In genomic region chr4:153484392-153484791, GRCm38 (mm10) we compare ENCODE assay signal across 8 mouse cellular contexts. TPM values are rescaled to one million over a fixed set of nuclear protein-coding genes. Genes with fewer than 3 reads are reported as not detected.
A peak's percentile ranks its signal among the peaks of the same experiment; 100 is the strongest.
DNase-seq lines count a peak whose midpoint lies in the region; ATAC-seq and TF ChIP-seq lines count a peak whose summit lies in the region.

No protein-coding gene starts in this region.

- TF ChIP-seq POLR2A in liver, adult 2 months (IDR thresholded peaks at IDR 0.05; ENCODE audit: extremely low read depth, insufficient read depth, low read length): no peak

- no peaks in the 10 kb centered on the region for H3K9me3 ChIP-seq in embryonic facial prominence, embryonic 10.5 days
- no peaks in the 10 kb centered on the region for H3K9me3 ChIP-seq in heart, embryonic 10.5 days
- H3K9me3 ChIP-seq in neural tube, embryonic 11.5 days (ENCODE audit: control insufficient read depth, low read length): no peaks in the 10 kb centered on the region

- H3K36me3 ChIP-seq in embryonic facial prominence, embryonic 10.5 days (replicated peaks): no peaks in the 10 kb centered on the region
- H3K36me3 ChIP-seq in heart, embryonic 10.5 days: no peaks in the 10 kb centered on the region
- no peaks in the 10 kb centered on the region for H3K36me3 ChIP-seq in liver, adult 2 months (ENCODE audit: control insufficient read depth, insufficient read depth, low read length)
- no peaks in the 10 kb centered on the region for H3K36me3 ChIP-seq in neural tube, embryonic 11.5 days (ENCODE audit: control insufficient read depth, insufficient read depth, low read length)

- H3K4me3 ChIP-seq in embryonic facial prominence, embryonic 10.5 days: peak overlapping the region; percentile 63
- H3K4me3 ChIP-seq in heart, embryonic 10.5 days: no peak overlapping the region
- H3K4me3 ChIP-seq in liver, adult 2 months (ENCODE audit: insufficient read depth, low read depth, low read length): no peak overlapping the region
- H3K4me3 ChIP-seq in neural tube, embryonic 11.5 days (ENCODE audit: low read depth, low read length): no peak overlapping the region

- no peak overlapping the region for H3K9ac ChIP-seq in liver, adult 2 months (ENCODE audit: low read depth, low read length)
- no peak overlapping the region for H3K9ac ChIP-seq in neural tube, embryonic 11.5 days (ENCODE audit: low read length)

- peak; percentile 74 for TF ChIP-seq CTCF in liver, adult 2 months (IDR thresholded peaks at IDR 0.05; ENCODE audit: low read depth, low read length)

- peaks cover 66% of the 10 kb centered on the region for H3K27me3 ChIP-seq in embryonic facial prominence, embryonic 10.5 days (replicated peaks; ENCODE audit: low read depth, poor library complexity, severe bottlenecking)
- H3K27me3 ChIP-seq in heart, embryonic 10.5 days (ENCODE audit: insufficient read depth, poor library complexity, severe bottlenecking): peaks cover 85% of the 10 kb centered on the region
- peaks cover 7% of the 10 kb centered on the region for H3K27me3 ChIP-seq in liver, adult 2 months (ENCODE audit: control insufficient read depth, insufficient read depth, low read length)
- peaks cover 28% of the 10 kb centered on the region for H3K27me3 ChIP-seq in neural tube, embryonic 11.5 days (ENCODE audit: control insufficient read depth, insufficient read depth, low read length)

- H3K4me2 ChIP-seq in neural tube, embryonic 11.5 days (ENCODE audit: low read depth): peak overlapping the region; percentile 27; the same call in 1 of the 2 replicates

- H3K27ac ChIP-seq in embryonic facial prominence, embryonic 10.5 days (replicated peaks): no peak overlapping the region
- H3K27ac ChIP-seq in heart, embryonic 10.5 days: no peak overlapping the region
- no peak overlapping the region for H3K27ac ChIP-seq in liver, adult 2 months (replicated peaks; ENCODE audit: insufficient read depth, low read depth, low read length)
- no peak overlapping the region for H3K27ac ChIP-seq in neural tube, embryonic 11.5 days (ENCODE audit: low read depth, low read length)

- no peaks in the 10 kb centered on the region for H3K79me2 ChIP-seq in liver, adult 2 months (ENCODE audit: control insufficient read depth, insufficient read depth, low read length)

- peak; percentile 86 to 89 for DNase-seq in left cerebral cortex, adult 18-20 months (ENCODE audit: low spot score in 2 of 2)
- DNase-seq in left cerebral cortex, adult 11 months (ENCODE audit: low spot score): no peak
- peak; percentile 85 for DNase-seq in embryonic facial prominence, embryonic 10.5 days (ENCODE audit: low spot score)
- DNase-seq in heart, embryonic 10.5 days (ENCODE audit: low spot score): peak; percentile 89
- peak; percentile 86 for DNase-seq in kidney, postnatal 10 days
- DNase-seq in liver, adult 2 months (ENCODE audit: extremely low read depth, low read depth, low spot score): peak; percentile 15
- peak; percentile 91 for DNase-seq in neural tube, embryonic 11.5 days (ENCODE audit: low spot score)
- peak; percentile 41 to 45 for DNase-seq in urinary bladder, postnatal 36 days (ENCODE audit: low spot score in 2 of 2)

- peaks cover 56% of the 10 kb centered on the region for H3K4me1 ChIP-seq in embryonic facial prominence, embryonic 10.5 days
- peaks cover 20% of the 10 kb centered on the region for H3K4me1 ChIP-seq in heart, embryonic 10.5 days
- H3K4me1 ChIP-seq in liver, adult 2 months (ENCODE audit: control insufficient read depth, insufficient read depth, low read length): no peaks in the 10 kb centered on the region
- peaks cover 24% of the 10 kb centered on the region for H3K4me1 ChIP-seq in neural tube, embryonic 11.5 days (ENCODE audit: control insufficient read depth, insufficient read depth, low read length)

- ATAC-seq in neural tube, embryonic 11.5 days (ENCODE audit: insufficient read depth, low FRiP score, low TSS enrichment): no peak

- under 1% methylated on average over 7 of the region's 7 CpGs for WGBS in embryonic facial prominence, embryonic 10.5 days
- under 1% methylated on average over 7 of the region's 7 CpGs for WGBS in heart, embryonic 10.5 days
- 5% methylated on average over 7 of the region's 7 CpGs for WGBS in liver, adult 2 months
- 3% methylated on average over 7 of the region's 7 CpGs for WGBS in neural tube, embryonic 11.5 days

RNA-seq across cellular contexts. Expression of gene Ajap1, which starts 1.8 kb away (rescaled TPM):
- 10 to 100 TPM; 57.4 to 58.1 TPM for total RNA-seq in left cerebral cortex, adult 18-20 months (2021)
- 1.3 and 1.7 TPM in 2 replicates for polyA plus RNA-seq in embryonic facial prominence, embryonic 10.5 days (2016; fragmentation: Nextera tagmentation; extraction: Ambion mirVana)
- 0.16 and 0.41 TPM in 2 replicates for polyA plus RNA-seq in heart, embryonic 10.5 days (2016; fragmentation: Nextera tagmentation; extraction: Ambion mirVana)
- not detected in 2 replicates for total RNA-seq in liver, adult 2 months (2014; rRNA removed)
- 0.05 and 0.07 TPM in 2 replicates for polyA plus RNA-seq in liver, adult 2 months (2012; rRNA removed)
- 3.3 and 5.0 TPM in 2 replicates for polyA plus RNA-seq in neural tube, embryonic 11.5 days (2014; fragmentation: Nextera tagmentation; extraction: Ambion mirVana)
